In genomic region chr15:81523901-81524300, GRCm38 (mm10) we compare ENCODE assay signal across 7 mouse cellular contexts. TPM values are rescaled to one million over a fixed set of nuclear protein-coding genes. Genes with fewer than 3 reads are reported as not detected.
A peak's percentile ranks its signal among the peaks of the same experiment; 100 is the strongest.
DNase-seq lines count a peak whose midpoint lies in the region; ATAC-seq lines count a peak whose summit lies in the region.

No protein-coding gene starts in this region.

- H3K27ac ChIP-seq in embryonic facial prominence, embryonic 10.5 days (replicated peaks) = peak overlapping the region; percentile 93
- peak overlapping the region; percentile 97 for H3K27ac ChIP-seq in intestine, embryonic 15.5 days
- H3K27ac ChIP-seq in midbrain, embryonic 12.5 days (replicated peaks) = peak overlapping the region; percentile 71

- peak overlapping the region; percentile 73 for H3K9ac ChIP-seq in intestine, embryonic 15.5 days
- peak overlapping the region; percentile 55; the same call in 1 of the 2 replicates for H3K9ac ChIP-seq in midbrain, embryonic 12.5 days (replicated peaks)

- H3K27me3 ChIP-seq in embryonic facial prominence, embryonic 10.5 days (replicated peaks; ENCODE audit: low read depth, poor library complexity, severe bottlenecking) = peaks cover 25% of the 10 kb centered on the region
- H3K27me3 ChIP-seq in intestine, embryonic 15.5 days (replicated peaks) = no peaks in the 10 kb centered on the region
- peaks cover 39% of the 10 kb centered on the region for H3K27me3 ChIP-seq in midbrain, embryonic 12.5 days

- peak overlapping the region; percentile 74 for H3K4me3 ChIP-seq in embryonic facial prominence, embryonic 10.5 days
- H3K4me3 ChIP-seq in intestine, embryonic 15.5 days (replicated peaks) = peak overlapping the region; percentile 57
- H3K4me3 ChIP-seq in midbrain, embryonic 12.5 days = peak overlapping the region; percentile 48

- WGBS in embryonic facial prominence, embryonic 10.5 days = 0% methylated on average over 12 of the region's 12 CpGs
- WGBS in intestine, embryonic 15.5 days = under 1% methylated on average over 12 of the region's 12 CpGs
- WGBS in midbrain, embryonic 12.5 days = 1% methylated on average over 12 of the region's 12 CpGs

- H3K9me3 ChIP-seq in embryonic facial prominence, embryonic 10.5 days = no peaks in the 10 kb centered on the region
- H3K9me3 ChIP-seq in intestine, embryonic 15.5 days = no peaks in the 10 kb centered on the region
- H3K9me3 ChIP-seq in midbrain, embryonic 12.5 days = no peaks in the 10 kb centered on the region

- intact Hi-C loops in left cerebral cortex, postnatal 4 days (cut with DNase I) = loop anchor here (2.0 to 5.0 kb wide), 2 partner anchors 57 to 61 kb away; partner anchors contain the start of genes Ep300 and Rbx1

- DNase-seq in left cerebral cortex, postnatal 4 days = peak; percentile 10
- DNase-seq in left cerebral cortex, adult 9 months (ENCODE audit: low spot score in 2 of 2) = no peak
- peak; percentile 55 for DNase-seq in embryonic facial prominence, embryonic 10.5 days (ENCODE audit: low spot score)
- no peak for DNase-seq in gastrocnemius, postnatal 4 days (ENCODE audit: low spot score in 2 of 2)
- DNase-seq in ovary, postnatal 14 days (ENCODE audit: low spot score) = no peak

- no peak for ATAC-seq in intestine, embryonic 15.5 days
- ATAC-seq in midbrain, embryonic 12.5 days (ENCODE audit: low FRiP score, low read depth) = no peak

- H3K4me1 ChIP-seq in embryonic facial prominence, embryonic 10.5 days = peaks cover 25% of the 10 kb centered on the region
- H3K4me1 ChIP-seq in intestine, embryonic 15.5 days (replicated peaks) = peaks cover 5% of the 10 kb centered on the region; the same call in 1 of the 2 replicates
- H3K4me1 ChIP-seq in midbrain, embryonic 12.5 days = peaks cover 16% of the 10 kb centered on the region

- no peaks in the 10 kb centered on the region for H3K36me3 ChIP-seq in embryonic facial prominence, embryonic 10.5 days (replicated peaks)
- no peaks in the 10 kb centered on the region for H3K36me3 ChIP-seq in intestine, embryonic 15.5 days
- H3K36me3 ChIP-seq in midbrain, embryonic 12.5 days = no peaks in the 10 kb centered on the region

- peak overlapping the region; percentile 96 for H3K4me2 ChIP-seq in intestine, embryonic 15.5 days (replicated peaks)
- H3K4me2 ChIP-seq in midbrain, embryonic 12.5 days (replicated peaks) = peak overlapping the region; percentile 74

RNA-seq across cellular contexts. Expression of gene Rbx1, which starts 57.8 kb away (rescaled TPM):
- total RNA-seq in left cerebral cortex, postnatal 4 days (2021) = 100 to 1,000 TPM; 141 to 149 TPM
- 622 and 633 TPM in 2 replicates for polyA plus RNA-seq in embryonic facial prominence, embryonic 10.5 days (2016; fragmentation: Nextera tagmentation; extraction: Ambion mirVana)
- polyA plus RNA-seq in intestine, embryonic 15.5 days (2015; fragmentation: Nextera tagmentation; extraction: Ambion mirVana) = 459 and 464 TPM in 2 replicates
- polyA plus RNA-seq in midbrain, embryonic 12.5 days (2016; fragmentation: Nextera tagmentation; extraction: Ambion mirVana) = 493 and 541 TPM in 2 replicates
- total RNA-seq in gastrocnemius, postnatal 4 days (2021) = 100 to 1,000 TPM; 126 to 134 TPM

Comparison
In these comparisons a context has a peak if more than half of its experiments do, and no peak if none do; other contexts are left out.
1. DNase-seq: peak in left cerebral cortex, postnatal 4 days (single experiment) and embryonic facial prominence, embryonic 10.5 days (single experiment); none in left cerebral cortex, adult 9 months (0 of 2), gastrocnemius, postnatal 4 days (0 of 2) and ovary, postnatal 14 days (single experiment).
2. Peak in every context shown above with its lines, with median percentiles within 50 percentile points of each other: H3K27ac ChIP-seq and H3K4me3 ChIP-seq.